In the genomic region with DNA sequence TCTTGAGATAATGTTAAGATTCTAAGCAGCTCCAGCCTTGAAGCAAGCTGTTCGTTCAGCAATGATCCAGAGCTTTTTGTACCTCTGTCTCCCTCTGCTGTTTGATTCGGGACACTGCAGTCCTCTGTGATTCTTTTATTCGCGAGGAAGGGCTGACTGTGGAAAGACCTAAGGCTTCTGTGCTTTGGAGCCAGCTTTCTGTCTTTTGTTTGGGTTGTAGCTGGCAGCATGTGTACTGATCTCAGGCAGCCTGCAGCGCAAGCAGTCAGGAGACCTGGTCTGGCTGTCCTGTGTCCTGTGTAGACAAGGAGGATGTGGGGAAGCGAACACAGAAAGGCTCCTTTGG, we compare ENCODE assay signal across 8 mouse cellular contexts. TPM values are rescaled to one million over a fixed set of nuclear protein-coding genes. Genes with fewer than 3 reads are reported as not detected.
DNase-seq lines count a peak whose midpoint lies in the region; ATAC-seq lines count a peak whose summit lies in the region.

No protein-coding gene starts in this region.

- peak overlapping the region; percentile 96 for H3K4me2 ChIP-seq in heart, embryonic 14.5 days (ENCODE audit: low read length)
- H3K4me2 ChIP-seq in liver, embryonic 11.5 days = peak overlapping the region; percentile 98
- peak overlapping the region; percentile 92 for H3K4me2 ChIP-seq in stomach, embryonic 15.5 days

- WGBS in heart, embryonic 14.5 days = 7% methylated on average over 6 of the region's 6 CpGs
- 10% methylated on average over 6 of the region's 6 CpGs for WGBS in liver, embryonic 11.5 days
- 8% methylated on average over 6 of the region's 6 CpGs for WGBS in stomach, embryonic 15.5 days

- no peaks in the 10 kb centered on the region for H3K9me3 ChIP-seq in heart, embryonic 14.5 days (ENCODE audit: control insufficient read depth, low read length)
- H3K9me3 ChIP-seq in liver, embryonic 11.5 days (ENCODE audit: control insufficient read depth, low read length) = no peaks in the 10 kb centered on the region
- no peaks in the 10 kb centered on the region for H3K9me3 ChIP-seq in stomach, embryonic 15.5 days

- no peak overlapping the region for H3K27ac ChIP-seq in brown adipose tissue, adult 24 weeks (replicated peaks; ENCODE audit: low read depth, low read length)
- H3K27ac ChIP-seq in heart, embryonic 14.5 days (replicated peaks in 1 of 2; ENCODE audit: control insufficient read depth in 1 of 2, insufficient read depth in 1 of 2, low read depth in 2 of 2, low read length in 2 of 2) = peak overlapping the region in 1 of 2 experiments; percentile 46; a peak in 2 of 4 replicates
- H3K27ac ChIP-seq in liver, embryonic 11.5 days (ENCODE audit: low read depth, low read length) = no peak overlapping the region
- H3K27ac ChIP-seq in stomach, embryonic 15.5 days = peak overlapping the region; percentile 83; the same call in 1 of the 2 replicates

- H3K9ac ChIP-seq in heart, embryonic 14.5 days (ENCODE audit: low read length) = peak overlapping the region; percentile 66
- H3K9ac ChIP-seq in liver, embryonic 11.5 days (ENCODE audit: low read depth, low read length) = peak overlapping the region; percentile 40; the same call in 1 of the 2 replicates
- no peak overlapping the region for H3K9ac ChIP-seq in stomach, embryonic 15.5 days

- no peaks in the 10 kb centered on the region for H3K36me3 ChIP-seq in heart, embryonic 14.5 days (ENCODE audit: control insufficient read depth, insufficient read depth, low read length)
- no peaks in the 10 kb centered on the region for H3K36me3 ChIP-seq in liver, embryonic 11.5 days (ENCODE audit: control insufficient read depth, insufficient read depth, low read length)
- H3K36me3 ChIP-seq in stomach, embryonic 15.5 days = no peaks in the 10 kb centered on the region

- ATAC-seq in heart, embryonic 14.5 days (ENCODE audit: insufficient number of reproducible peaks, insufficient read depth, low FRiP score, low read depth) = peak; percentile 43
- ATAC-seq in liver, embryonic 11.5 days (replicated peaks; ENCODE audit: low FRiP score) = peak; percentile 40
- peak; percentile 28; the same call in 1 of the 2 replicates for ATAC-seq in stomach, embryonic 15.5 days (ENCODE audit: insufficient read depth, low FRiP score, low read depth)

- H3K4me3 ChIP-seq in brown adipose tissue, adult 24 weeks (ENCODE audit: insufficient read depth, low read depth, low read length) = peak overlapping the region; percentile 49; the same call in 1 of the 2 replicates
- peak overlapping the region; percentile 31 to 41 for H3K4me3 ChIP-seq in heart, embryonic 14.5 days (ENCODE audit: control insufficient read depth in 1 of 2, insufficient read depth in 1 of 2, low read depth in 1 of 2, low read length in 2 of 2)
- H3K4me3 ChIP-seq in liver, embryonic 11.5 days (ENCODE audit: low read depth, low read length) = peak overlapping the region; percentile 47
- peak overlapping the region; percentile 37 for H3K4me3 ChIP-seq in stomach, embryonic 15.5 days (replicated peaks)

- H3K27me3 ChIP-seq in heart, embryonic 14.5 days (ENCODE audit: control insufficient read depth, insufficient read depth, low read length) = no peaks in the 10 kb centered on the region
- H3K27me3 ChIP-seq in liver, embryonic 11.5 days (replicated peaks; ENCODE audit: control insufficient read depth, insufficient read depth, low read length) = 0 out of 2 replicates have a peak, but pooled peaks cover 3% of the 10 kb centered on the region
- H3K27me3 ChIP-seq in stomach, embryonic 15.5 days (replicated peaks) = no peaks in the 10 kb centered on the region

- peak; percentile 74 for DNase-seq in CD4-positive helper T cell, adult 2 months (ENCODE audit: low read depth, low spot score)
- DNase-seq in fibroblast of lung, adult 2 months (ENCODE audit: low read depth) = peak; percentile 52
- DNase-seq in kidney, postnatal 10 days = peak; percentile 79
- DNase-seq in liver, embryonic 11.5 days (ENCODE audit: low spot score) = peak; percentile 57
- DNase-seq in natural killer cell, adult 2 months (ENCODE audit: low spot score in 2 of 2) = peak; percentile 63 to 67

- H3K4me1 ChIP-seq in brown adipose tissue, adult 24 weeks (ENCODE audit: control insufficient read depth, insufficient read depth, insufficient read length, low read length) = no peaks in the 10 kb centered on the region
- H3K4me1 ChIP-seq in heart, embryonic 14.5 days (ENCODE audit: control insufficient read depth in 2 of 2, insufficient read depth in 2 of 2, low read length in 2 of 2) = peaks cover 4 to 6% of the 10 kb centered on the region in 2 experiments; a peak in 2 of 4 replicates
- peaks cover 9% of the 10 kb centered on the region for H3K4me1 ChIP-seq in liver, embryonic 11.5 days (replicated peaks; ENCODE audit: control insufficient read depth, insufficient read depth, low read length)
- H3K4me1 ChIP-seq in stomach, embryonic 15.5 days = peaks cover 8% of the 10 kb centered on the region; the same call in 1 of the 2 replicates

RNA-seq across cellular contexts. Expression of a gene that starts 19.6 kb away (rescaled TPM):
- not detected in 2 replicates for polyA plus RNA-seq in brown adipose tissue, adult 24 weeks (2012; ENCODE audit: insufficient read depth, insufficient read length, missing spikeins)
- polyA plus RNA-seq in heart, embryonic 14.5 days (2014; fragmentation: Nextera tagmentation; extraction: Ambion mirVana) = 0.32 and 0.42 TPM in 2 replicates
- 0.15 and 0.29 TPM in 2 replicates for polyA plus RNA-seq in liver, embryonic 11.5 days (2014; fragmentation: Nextera tagmentation; extraction: Ambion mirVana)
- polyA plus RNA-seq in stomach, embryonic 15.5 days (2015; fragmentation: Nextera tagmentation; extraction: Ambion mirVana) = 0.06 and 0.13 TPM in 2 replicates

RNA-seq across cellular contexts. Expression of a gene that starts 49.9 kb away (rescaled TPM):
- polyA plus RNA-seq in brown adipose tissue, adult 24 weeks (2012; ENCODE audit: insufficient read depth, insufficient read length, missing spikeins) = not detected in 2 replicates
- 0.22 and 0.28 TPM in 2 replicates for polyA plus RNA-seq in heart, embryonic 14.5 days (2014; fragmentation: Nextera tagmentation; extraction: Ambion mirVana)
- polyA plus RNA-seq in liver, embryonic 11.5 days (2014; fragmentation: Nextera tagmentation; extraction: Ambion mirVana) = 0.10 TPM in 1 of 2 replicates, not detected in the other
- not detected in 2 replicates for polyA plus RNA-seq in stomach, embryonic 15.5 days (2015; fragmentation: Nextera tagmentation; extraction: Ambion mirVana)

RNA-seq across cellular contexts. Expression of a gene that starts 58.4 kb away (rescaled TPM):
- 14.7 and 15.1 TPM in 2 replicates for polyA plus RNA-seq in brown adipose tissue, adult 24 weeks (2012; ENCODE audit: insufficient read depth, insufficient read length, missing spikeins)
- 37.2 and 37.3 TPM in 2 replicates for polyA plus RNA-seq in heart, embryonic 14.5 days (2014; fragmentation: Nextera tagmentation; extraction: Ambion mirVana)
- polyA plus RNA-seq in liver, embryonic 11.5 days (2014; fragmentation: Nextera tagmentation; extraction: Ambion mirVana) = 178 and 218 TPM in 2 replicates
- polyA plus RNA-seq in stomach, embryonic 15.5 days (2015; fragmentation: Nextera tagmentation; extraction: Ambion mirVana) = 87.7 and 108 TPM in 2 replicates
